Mouse (Mus musculus) CD8-positive naive resting alpha-beta T cell, adult 2 months (primary cell): ENCODE results near the gene Gm572.
A peak's percentile ranks its signal among the peaks of the same experiment; 100 is the strongest.

Experiments
- DNase-seq, 2 experiments: peaks; one replicate each; pipeline ENCODE4 v3.0.0; 2022; ENCODE audit warnings: low read depth in 2 of 2, low spot score in 2 of 2

Gm572 gene

DNA sequence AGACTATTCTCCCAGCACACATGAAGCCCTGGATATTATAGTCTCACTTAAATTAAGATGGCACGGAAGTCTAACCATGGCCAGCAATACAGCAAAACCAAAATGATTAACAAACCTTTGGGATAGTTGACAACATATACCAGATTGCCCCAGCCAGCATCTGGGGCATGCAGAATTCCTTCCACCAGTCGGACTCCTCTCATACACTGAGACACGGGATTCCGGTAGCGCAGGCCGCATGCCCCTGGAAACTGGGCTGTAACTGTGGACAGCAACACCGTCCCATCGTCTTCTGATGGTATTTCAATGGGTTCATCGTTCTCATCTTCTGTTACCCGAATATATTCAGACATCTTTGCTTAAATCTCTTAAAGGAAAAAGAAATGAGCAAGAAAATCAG lies 18.1 kb upstream of the Gm572 start:
- no peak for DNase-seq

DNA sequence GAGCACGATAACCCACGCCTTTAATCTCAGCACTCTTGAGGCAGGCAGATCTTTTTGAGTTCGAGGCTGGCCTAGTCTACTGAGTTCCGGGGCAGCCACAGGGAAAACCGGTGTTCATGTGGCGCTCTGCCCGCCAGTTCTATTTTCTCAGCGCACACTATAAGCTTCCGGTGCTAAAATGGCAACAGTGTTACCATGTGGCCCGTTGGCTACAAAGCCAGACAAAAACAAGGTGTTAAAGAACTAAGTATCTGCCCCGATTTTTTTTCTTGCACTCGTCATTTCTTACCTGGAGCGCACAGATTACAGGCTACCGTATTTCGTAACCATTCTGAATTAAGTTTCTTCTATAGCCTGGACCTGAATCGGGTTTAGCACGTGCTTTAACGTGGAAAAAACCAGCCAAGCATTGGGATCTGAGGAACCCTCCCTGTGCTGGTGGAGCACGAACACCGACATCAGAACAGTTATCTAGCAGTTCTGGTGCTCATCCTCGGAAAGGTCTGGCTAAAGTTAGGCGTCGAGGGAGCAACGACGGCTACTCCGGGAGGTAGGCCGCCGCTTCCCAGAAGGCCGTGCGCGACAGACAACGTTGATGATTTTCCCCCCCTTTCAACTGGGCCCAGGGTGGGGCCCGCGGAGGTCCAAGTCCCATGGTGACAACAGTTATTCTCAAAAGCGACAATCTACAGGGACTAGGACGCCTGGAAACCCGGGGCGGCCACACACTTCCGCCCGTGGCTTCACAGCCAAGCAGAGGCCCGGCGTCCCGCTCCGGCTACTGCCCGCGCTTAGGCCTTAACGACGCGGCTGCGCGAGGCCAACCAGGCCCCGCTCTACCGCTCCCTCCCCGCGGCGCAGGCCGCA lies 17.1 kb upstream of the Gm572 start:
- peak; percentile 37 to 58 for DNase-seq

DNA sequence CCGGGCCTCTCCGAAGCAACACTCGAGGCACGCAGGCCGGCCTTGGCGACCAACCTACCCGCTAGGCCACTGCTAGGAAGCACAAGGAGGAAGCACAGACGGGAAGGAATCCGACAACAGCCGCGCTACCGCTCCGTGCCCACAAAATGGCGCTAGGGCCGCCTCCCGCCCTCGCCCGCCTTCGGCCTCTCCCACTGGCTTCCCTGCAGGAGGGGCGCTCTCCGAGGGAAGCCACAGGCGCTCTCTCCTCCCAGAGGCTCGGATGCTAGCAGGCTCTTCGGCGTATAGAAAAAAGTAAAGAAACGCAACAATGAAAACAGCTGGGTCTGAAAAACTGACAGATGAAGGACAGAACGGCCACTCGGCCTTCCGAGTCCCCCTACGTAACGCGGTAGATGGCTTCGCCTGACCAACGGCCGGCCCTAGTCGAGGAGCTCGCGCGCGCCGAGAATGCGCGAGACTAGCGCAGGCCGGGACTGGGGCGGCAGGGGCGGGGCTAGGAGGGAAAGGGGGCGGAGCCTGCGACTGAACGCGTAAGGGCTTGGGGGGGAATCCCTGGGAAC lies 16.4 kb upstream of the Gm572 start, which contains the start of gene Tardbp:
Gene Tardbp, minus strand, starts transcription at position 397 of the 563 bp plus-strand sequence.
- peak; percentile 95 to 96 for DNase-seq

DNA sequence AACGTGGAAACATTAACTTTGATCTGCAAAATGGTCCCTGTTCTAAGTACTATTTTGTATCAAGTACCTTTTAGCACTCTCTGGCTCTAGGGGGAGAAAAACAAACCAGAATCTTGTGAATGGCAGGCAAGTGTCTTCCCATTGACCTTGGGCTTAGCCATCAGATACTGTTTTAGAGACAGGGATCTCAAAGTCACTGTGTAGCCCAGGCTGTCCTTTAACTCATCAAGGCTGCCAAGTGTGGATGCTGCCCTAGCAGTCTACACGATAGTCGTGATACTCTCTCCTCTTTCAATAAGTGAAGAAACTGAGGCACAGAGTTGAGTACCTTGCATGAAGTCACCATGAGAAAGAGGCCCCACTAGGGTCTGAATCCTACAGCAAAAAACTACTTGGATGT lies 15.9 kb upstream of the Gm572 start:
- no peak for DNase-seq

DNA sequence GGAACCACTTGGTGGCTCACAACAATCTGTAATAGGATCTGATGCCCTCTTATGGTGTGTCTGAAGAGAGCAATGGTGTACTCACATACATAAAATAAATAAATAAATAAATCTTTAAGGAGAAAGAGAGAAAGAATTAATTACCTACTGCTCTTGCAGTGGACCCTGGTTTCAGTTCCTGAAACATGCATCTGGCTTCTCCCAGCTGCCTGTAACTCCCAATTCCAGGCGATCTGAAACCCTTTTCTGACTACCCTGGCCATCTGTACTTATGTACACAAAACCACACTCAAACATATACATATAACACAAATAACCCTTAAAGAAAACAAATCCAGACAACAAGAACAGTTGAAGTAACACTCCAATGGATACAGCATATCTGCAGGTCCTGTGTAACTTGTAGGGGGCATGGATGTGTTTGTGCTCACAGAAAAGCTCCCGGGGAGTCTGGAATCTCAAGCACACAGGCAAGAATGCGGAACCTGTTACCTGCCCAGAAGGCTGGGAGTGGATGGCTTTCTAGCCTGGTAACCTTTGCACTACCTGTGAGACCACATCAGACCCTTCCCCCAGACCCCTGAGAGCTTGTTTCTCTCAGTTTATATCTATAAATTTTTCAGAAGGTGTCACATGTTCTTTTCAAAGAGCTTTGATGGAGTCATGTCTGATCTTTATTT lies 11.0 kb upstream of the Gm572 start:
- no peak for DNase-seq

DNA sequence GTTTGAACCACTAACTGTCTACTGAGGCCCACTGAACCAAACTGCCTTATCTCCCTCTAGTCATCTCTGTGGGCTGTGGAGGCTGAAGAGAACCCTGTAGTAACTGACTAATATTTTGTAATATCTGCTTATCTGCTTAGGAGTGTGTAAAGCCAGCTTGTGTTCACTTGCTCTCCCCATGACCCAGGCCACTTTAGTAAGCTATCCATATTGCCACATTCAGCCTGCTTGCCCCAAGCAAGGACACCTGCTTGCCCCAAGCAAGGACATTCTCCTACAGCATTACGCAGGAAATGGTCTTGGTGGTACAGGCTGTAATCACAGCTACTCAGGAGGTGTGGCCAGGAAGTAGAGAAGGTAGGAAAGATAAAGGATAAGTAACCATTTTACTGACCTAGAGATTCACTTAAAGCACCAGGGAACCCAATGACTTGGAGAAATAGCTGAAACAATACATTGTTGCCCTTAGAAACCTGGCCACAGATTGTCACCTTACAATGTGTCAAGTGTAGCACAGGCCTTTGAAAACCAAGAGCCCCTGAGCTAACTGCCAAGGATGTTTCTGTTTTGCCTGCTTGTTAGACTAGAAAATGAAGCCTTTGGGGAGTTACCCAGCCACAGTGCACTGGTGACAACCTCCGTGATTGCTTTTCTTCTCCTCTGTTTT lies 9.6 kb upstream of the Gm572 start:
- no peak for DNase-seq

DNA sequence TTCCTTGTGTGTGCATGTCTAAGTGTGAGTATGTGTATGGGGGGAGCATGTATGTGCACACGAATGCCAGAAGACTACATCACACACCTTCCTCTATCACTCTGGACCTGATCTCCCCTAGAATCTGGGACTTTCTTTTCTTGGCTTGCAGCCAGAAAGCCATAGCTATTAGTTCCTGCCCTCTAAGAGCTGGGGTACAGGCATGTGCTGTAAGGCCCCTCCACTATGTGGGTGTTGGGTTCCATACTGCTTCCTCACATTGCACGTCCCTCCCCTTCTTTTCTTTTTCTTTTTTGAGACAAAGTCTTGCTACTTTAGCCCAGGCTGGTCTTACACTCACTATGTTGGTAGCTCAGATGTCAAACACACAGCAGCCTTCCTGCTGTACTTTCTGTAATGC lies 7.8 kb upstream of the Gm572 start:
- DNase-seq = no peak

DNA sequence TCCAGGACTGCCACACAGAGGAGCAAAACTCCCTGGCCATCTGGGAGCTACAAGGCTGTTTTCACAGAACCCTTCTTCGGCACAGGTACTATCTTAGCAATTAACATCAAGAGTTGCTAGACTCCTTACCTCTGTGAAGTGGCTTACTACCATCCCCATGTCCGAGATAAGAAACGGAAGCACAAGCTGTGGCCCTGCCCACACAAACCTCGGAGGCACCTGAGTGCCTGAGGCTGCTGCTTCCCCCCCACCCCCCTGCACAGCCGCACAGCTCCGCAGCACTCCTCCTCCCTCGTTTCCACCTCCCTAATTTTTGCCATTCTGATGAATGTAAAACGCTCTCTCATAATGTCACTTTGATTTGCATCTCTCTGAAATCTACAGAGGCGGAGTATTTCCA lies 4.8 kb upstream of the Gm572 start:
- DNase-seq = no peak

DNA sequence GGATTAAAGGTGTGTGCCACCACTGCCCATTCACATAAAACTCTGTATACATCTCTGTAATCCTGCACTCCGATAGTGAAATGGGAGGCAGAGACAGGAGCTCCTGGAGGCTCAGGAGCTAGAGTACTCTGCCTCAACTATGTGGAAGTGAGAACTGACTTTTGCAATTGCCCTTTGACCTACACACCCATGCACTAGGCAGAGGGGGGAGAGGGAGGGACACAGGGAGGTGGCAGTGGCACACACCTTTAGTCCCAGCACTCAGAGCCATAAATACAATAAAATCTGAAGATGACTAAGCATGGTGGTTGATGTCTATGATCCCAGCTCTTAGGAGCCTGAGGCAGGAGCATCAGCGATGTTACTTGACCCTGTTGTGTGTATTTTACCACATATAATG lies 3.7 kb upstream of the Gm572 start:
- no peak for DNase-seq

DNA sequence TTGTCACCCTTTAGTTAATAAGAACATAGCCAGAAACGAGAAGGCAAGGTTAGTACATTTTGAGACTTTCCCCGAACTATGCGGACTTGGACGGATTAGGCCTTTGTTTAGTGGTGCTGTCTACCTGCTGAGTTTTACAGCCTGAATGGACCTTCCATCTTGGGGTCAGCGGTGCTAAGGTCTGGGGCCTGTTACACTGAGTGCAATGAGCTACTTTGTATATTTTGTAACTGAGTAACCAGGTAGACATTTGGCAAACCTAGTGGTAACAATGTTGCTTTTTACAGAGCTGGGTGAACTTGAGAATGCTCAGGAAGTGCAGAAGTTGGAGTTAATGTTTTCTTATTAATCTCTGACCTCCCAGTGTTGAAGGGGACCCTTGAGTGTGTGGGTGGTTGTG lies 2.0 kb upstream of the Gm572 start:
- no peak for DNase-seq

DNA sequence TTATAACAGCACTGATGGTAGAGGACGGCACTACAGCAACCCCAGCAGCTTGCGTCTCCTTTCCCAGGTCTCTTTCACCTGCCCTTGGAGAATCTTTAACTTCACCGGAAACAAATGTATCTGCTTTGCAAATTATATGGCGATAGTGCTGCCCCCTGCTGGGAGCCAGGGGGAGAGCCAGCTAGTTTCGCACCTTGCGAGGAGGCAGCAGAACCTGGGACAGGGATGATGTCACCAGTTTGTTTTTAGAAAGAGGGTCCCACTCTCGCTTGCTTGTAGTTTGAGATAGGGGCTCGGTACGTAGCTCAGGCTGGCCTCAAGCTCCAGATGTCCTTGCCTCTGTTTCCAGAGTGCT lies 1.0 kb downstream of the Gm572 start:
- peak; percentile 73 to 85 for DNase-seq

DNA sequence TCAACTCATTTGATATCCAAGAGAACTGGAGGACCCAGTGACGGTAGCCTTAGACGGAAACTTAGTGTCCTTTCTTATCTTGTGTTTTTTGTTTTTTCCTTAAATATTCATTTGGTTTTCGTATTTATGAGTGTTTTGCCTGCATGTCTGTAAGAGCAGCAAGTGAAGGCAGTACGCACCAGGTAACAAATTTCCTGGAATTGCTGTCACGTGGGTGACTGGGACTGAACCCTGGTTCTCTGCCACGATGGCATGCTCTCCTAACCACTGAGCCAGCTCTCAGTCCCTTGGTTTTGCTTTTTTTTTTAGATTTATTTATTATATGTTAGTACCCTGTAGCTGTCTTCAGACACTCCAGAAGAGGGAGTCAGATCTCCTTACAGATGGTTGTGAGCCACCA lies 1.8 kb downstream of the Gm572 start:
- DNase-seq = no peak

DNA sequence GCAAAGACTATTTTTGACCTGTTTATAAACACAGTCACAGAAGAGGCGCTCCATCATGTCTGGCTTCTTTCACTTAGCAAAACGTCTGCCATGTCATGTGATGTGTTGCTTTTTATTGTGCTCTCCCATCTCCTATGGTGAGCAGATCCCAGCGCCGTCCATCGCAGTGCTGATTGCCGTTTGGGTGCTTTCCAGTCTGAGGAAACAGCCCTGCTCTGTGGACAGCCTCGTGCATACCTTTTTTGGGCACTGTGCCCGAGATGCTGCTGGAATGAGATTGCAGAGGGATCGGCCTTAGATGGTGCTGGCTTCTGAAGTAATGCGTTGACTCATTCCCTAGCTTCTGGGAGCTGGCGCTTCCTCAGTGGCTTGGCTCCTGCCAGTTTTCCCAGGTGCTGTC lies 3.5 kb downstream of the Gm572 start:
- DNase-seq = no peak

DNA sequence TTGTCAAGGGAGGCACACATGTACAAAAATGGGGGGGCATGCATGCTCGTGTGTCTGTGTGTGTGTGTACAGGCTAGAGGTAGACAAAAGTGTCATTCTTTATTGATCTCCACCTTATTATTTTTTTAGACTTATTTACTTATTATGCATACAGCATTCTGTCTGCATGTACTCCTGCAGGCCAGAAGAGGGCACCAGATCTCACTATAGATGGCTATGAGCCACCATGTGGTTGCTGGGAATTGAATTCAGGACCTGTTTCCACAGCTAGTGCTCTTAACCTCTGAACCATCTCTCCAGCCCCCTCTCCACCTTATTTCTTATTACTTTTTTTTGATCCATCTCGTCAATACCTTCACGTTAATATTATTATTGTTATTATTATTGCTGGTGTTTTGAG lies 6.2 kb downstream of the Gm572 start:
- no peak for DNase-seq

DNA sequence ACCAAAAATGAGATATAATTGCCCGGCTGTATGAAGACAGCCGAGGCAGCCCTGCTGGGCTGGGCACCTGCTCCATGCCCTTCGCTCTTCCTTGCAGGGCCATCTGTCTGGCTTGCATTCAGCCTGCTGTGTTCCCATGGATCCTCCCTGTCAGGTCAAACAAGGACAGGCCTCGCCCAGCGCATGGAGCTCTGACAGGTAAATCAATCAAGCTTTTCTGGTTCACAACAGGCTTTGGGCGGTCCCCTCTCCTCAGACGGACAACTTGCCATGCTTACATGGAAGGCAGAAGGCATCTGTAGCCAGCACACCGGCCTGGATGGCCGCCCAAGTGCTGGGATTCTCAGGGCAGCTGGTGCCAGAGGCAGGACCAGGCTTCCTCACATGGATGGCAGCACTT lies 7.9 kb downstream of the Gm572 start:
- DNase-seq = no peak

DNA sequence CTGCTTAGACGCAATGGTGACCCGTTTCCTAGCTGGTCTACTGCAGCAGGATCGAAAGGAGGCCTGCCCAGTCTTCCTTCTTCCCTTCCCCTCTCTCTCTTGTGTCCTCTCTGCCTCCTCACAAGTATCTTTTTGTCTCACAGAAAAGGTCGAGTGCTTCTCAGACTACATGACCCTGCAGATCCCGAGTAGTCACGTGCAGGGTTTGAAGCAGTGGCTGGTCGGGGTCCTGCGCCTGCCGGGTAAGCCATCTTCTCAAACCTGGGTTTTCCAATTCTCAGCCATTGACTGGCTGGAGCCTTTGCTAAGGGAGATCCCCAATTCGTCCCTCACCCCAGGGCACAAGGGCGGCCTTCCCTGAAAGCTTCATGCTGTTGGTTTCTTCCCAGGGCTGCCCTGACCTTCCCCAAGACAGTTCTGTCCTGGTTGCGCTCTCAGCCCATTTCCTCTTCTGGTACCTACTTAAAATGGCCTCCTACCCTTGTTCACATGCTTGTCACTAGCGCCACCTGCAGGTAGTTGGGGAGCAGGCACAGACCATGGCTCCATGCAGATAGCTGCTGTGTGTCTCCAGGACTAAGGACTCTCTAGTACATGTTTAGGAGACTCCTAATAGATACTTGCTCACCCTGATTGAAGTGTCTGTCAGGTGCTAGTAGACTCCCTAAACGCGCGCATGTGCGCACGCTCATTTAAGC lies 11.7 kb downstream of the Gm572 start:
- peak; percentile 49 to 61 for DNase-seq

DNA sequence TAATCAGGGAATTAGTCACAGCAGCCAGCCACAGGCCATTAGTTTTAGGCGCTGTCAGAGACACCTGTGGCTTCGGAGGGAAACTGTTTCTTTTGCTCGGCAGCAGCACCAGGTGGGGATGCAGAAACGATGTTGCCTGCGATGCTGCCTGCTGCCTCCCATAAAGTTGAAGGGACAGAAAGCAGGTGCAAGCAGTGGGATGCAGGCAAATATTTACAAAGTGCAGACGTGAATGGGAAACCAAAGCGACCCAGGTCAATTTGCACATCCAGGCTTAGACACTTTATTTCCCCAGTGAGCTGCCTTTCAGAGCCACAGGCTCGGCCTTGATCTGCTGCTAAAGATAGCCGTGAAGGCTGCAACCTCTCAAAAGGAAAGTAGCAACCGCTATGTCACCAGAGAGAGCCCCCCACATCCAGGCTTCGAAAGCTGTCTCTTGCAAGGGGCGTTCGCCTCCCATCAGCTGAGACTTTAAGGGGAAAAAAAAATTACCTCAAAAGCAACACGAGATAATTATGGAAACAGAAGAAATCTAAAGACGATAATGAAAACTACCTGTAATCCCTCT lies 13.7 kb downstream of the Gm572 start:
- DNase-seq = no peak

DNA sequence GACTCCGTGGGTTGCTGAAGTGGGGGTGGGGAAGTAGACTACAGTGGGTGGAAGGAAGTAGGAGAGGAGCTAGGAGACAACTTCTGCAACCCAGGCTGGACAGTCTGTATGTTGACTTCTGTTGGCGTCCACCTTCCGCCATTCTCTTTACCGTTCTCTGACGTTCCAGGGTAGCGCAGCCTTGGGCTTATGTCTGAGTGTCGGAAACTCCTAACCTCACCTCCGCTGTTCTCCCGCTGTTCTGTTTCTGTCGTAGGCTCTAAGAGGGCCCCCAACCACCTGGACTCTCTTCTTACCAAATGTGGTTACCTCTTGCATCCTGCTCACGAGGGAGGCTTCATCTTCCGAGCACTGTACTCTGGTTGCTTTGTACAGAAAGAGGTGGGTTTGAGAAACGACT lies 14.7 kb downstream of the Gm572 start:
- DNase-seq = peak; percentile 25 to 51

DNA sequence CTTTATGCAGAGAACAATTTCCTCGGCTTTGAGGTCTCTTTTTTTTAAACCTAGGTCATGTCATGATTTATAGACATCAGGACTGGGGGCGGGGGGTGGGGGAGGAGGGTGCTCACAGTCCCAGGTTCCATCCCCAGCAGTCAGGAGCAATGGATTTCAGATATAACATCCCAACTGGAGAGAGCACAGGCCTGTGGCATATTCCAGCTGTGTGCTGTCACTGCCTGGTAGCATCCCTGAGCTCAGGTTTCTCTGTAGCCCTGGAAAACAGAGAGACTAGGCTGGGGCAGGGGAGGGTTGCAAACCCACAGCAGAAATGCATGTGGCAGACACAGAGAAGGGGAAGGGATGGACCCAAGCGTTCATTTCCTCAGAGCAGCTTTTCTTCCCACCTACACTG lies 17.1 kb downstream of the Gm572 start:
- DNase-seq = no peak

DNA sequence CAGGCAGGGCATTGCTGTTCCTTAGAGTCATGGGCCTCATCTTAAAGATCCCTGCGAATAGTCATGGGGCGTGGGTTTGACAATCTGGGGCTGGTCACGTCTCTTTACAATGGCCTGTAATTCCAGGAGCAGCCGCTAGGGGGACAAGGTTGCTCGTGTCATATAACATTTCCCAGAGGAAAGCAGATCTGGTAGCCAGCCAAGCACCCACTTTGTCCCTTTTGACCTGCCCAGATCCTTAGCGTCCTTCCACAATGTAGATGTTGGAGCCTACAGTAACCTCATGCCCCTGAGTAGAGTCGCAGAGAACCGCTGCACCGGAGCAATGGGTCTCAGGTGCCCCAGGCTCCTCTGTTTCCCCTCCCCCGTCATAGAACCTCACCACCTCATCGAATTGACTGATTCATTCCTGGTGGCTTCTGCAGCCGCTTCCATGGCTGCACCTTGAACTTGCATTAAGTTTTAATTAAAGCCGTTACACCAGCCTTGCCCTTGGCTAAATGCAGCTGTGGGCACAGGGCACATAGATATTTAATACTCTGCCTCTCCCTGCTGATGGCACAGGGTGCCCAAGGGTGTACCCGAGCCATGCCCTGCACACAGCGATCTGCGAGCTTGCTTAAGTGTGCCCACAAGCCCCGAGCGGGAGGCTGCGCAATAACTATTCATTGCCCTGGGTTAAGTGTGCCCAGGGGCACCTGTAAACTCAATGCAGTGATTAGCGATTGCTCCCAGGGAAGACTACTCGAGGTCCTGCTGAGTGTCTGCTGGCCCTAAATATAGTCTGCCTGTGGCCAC lies 19.2 kb downstream of the Gm572 start:
- DNase-seq = peak; percentile 66 to 70
